36 mouse cellular contexts compared by ENCODE assay signal in genomic region chr4:63850082-63850481, GRCm38 (mm10). TPM values are rescaled to one million over a fixed set of nuclear protein-coding genes. Genes with fewer than 3 reads are reported as not detected.
"Had no signal": no experiment of that assay in that cellular context is flagged by ENCODE, and none has a peak within 500 bp of the region (broad histone marks: within the 10 kb centered on the region; RNA-seq: fewer than 3 reads in every experiment).

No protein-coding gene starts in this region.

- DNase-seq: heart, postnatal 10 days; heart, postnatal 14 days; heart, postnatal 36 days; heart, postnatal 4 days; kidney, adult 11 months; kidney, adult 18-20 months; kidney, adult 2 months; kidney, adult 8-10 months; kidney, adult 9 months; kidney, postnatal 10 days; kidney, postnatal 14 days; kidney, postnatal 25 days; kidney, postnatal 36 days; kidney, postnatal 4 days; layer of hippocampus, adult 9-11 months; layer of hippocampus, postnatal 36 days had no signal

RNA-seq across cellular contexts. Expression of gene Tnfsf8, which starts 11.1 kb away (rescaled TPM):
- total RNA-seq: heart, postnatal 10 days; heart, postnatal 14 days; heart, postnatal 25 days; heart, postnatal 36 days; heart, postnatal 4 days; hindbrain, postnatal 0 days; layer of hippocampus, adult 18-20 months; layer of hippocampus, adult 2 months; layer of hippocampus, postnatal 10 days; layer of hippocampus, postnatal 14 days; layer of hippocampus, postnatal 25 days; layer of hippocampus, postnatal 36 days; left cerebral cortex, adult 18-20 months; left cerebral cortex, adult 2 months had no signal
- polyA plus RNA-seq: heart, embryonic 12.5 days; heart, embryonic 13.5 days; heart, postnatal 0 days; hindbrain, embryonic 10.5 days; hindbrain, embryonic 11.5 days; hindbrain, embryonic 12.5 days; hindbrain, embryonic 14.5 days; hindbrain, embryonic 15.5 days; kidney, embryonic 14.5 days; kidney, embryonic 15.5 days; kidney, postnatal 0 days had no signal
